Mouse (Mus musculus) testis, adult 2 months (tissue): Measurements from ENCODE around the gene Hira.

ENCODE experiments used
- CTCF ChIP-seq: fragments of 200-500 bp; IDR thresholded peaks from 2 replicates; pipeline ENCODE4 v1.5.1; 2012; ENCODE audit warnings: low read depth, mild to moderate bottlenecking, inconsistent platforms, low read length, moderate library complexity; ENCODE audit not compliant: control insufficient read depth, insufficient read depth, insufficient replicate concordance
- POLR2A ChIP-seq: fragments of 200-500 bp; IDR thresholded peaks from 2 replicates; pipeline ENCODE4 v1.6.1; 2012; ENCODE audit warnings: low read depth, mild to moderate bottlenecking, inconsistent platforms, low read length, moderate library complexity; ENCODE audit not compliant: control insufficient read depth

DNA sequence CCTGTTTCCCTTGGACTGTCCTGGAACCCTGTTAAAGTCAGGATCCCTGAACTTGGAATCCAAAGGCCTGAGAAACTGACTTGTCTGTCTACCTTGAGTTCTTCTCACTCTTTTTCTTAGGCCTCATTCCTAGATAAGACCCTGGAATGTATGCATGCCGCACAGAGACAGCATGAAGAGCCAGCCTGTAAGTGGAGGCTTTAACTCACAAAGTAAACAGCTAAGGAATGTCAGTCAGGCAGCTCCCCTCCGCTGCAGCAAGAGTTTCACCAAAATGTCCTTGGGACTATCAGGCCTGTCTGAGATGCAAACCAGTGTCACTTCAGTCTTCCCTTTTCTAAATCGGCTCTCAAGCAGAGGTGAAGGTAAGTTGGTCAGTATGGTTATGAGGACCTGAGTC lies 94.0 kb downstream of the Hira start:
- no peak for TF ChIP-seq CTCF
- no peak for TF ChIP-seq POLR2A
